Mouse (Mus musculus) small intestine, adult 2 months (tissue): ENCODE data around the gene Dll1.

Experiments
- CTCF ChIP-seq: fragments of 200-500 bp; IDR thresholded peaks from 2 replicates; pipeline ENCODE4 v1.5.1; 2012; ENCODE audit warnings: low read depth, mild to moderate bottlenecking, control low read depth, inconsistent platforms, low read length, moderate library complexity, mixed read lengths; ENCODE audit not compliant: insufficient replicate concordance, insufficient read length; ENCODE audit errors: extremely low read depth
- POLR2A ChIP-seq: fragments of 200-500 bp; IDR thresholded peaks from 2 replicates; pipeline ENCODE4 v1.6.1; 2012; ENCODE audit warnings: low read depth, mild to moderate bottlenecking, control low read depth, inconsistent platforms, low read length, moderate library complexity

- TF ChIP-seq CTCF: no peak
- TF ChIP-seq POLR2A: no peak
These were observed 46.6 kb upstream of the Dll1 start for GRCm38 (mm10) chr17:15423080-15423765.
